Mouse (Mus musculus) lung, embryonic 16.5 days (tissue): Measurements from ENCODE around the gene Dnmt3l. TPM values are rescaled to one million over a fixed set of nuclear protein-coding genes. Genes with fewer than 3 reads are reported as not detected.
"Not testable (repeated sequence)": the region's sequence is repeated elsewhere in the genome, so short reads cannot be mapped to it uniquely, and the experiment has no call there.

Experiments used
- ATAC-seq: fragments of 200-750 bp; cut with Nextera tagmentation; 2 replicates; pipeline ENCODE4 v1.8.0; 2017; ENCODE audit warnings: low read depth, mild to moderate bottlenecking, moderate library complexity
- H3K27ac ChIP-seq: fragments of 300-500 bp; sonication (generic); 2 replicates; pipeline ENCODE4 v1.5.1; 2014; ENCODE audit warnings: mild to moderate bottlenecking, control low read depth, low read length
- H3K27me3 ChIP-seq: fragments of 300-500 bp; sonication (generic); 2 replicates; pipeline ENCODE4 v1.6.1; 2014; ENCODE audit warnings: low read depth, low read length, mixed read lengths; ENCODE audit not compliant: control insufficient read depth, insufficient read depth
- H3K36me3 ChIP-seq: fragments of 300-500 bp; sonication (generic); 2 replicates; pipeline ENCODE4 v1.6.1; 2014; ENCODE audit warnings: low read length; ENCODE audit not compliant: control insufficient read depth, insufficient read depth
- H3K4me1 ChIP-seq: fragments of 300-500 bp; sonication (generic); replicated peaks from 2 replicates; pipeline ENCODE4 v1.6.1; 2014; ENCODE audit warnings: low read length, mixed read lengths; ENCODE audit not compliant: control insufficient read depth, insufficient read depth
- H3K4me2 ChIP-seq: fragments of 300-500 bp; sonication (generic); 2 replicates; pipeline ENCODE4 v1.6.1; 2014; ENCODE audit warnings: low read depth, low read length, control low read depth
- H3K4me3 ChIP-seq: fragments of 300-500 bp; sonication (generic); 2 replicates; pipeline ENCODE4 v1.5.1; 2014; ENCODE audit warnings: mild to moderate bottlenecking, low read length, control low read depth
- H3K9ac ChIP-seq: fragments of 300-500 bp; sonication (generic); 2 replicates; pipeline ENCODE4 v1.6.1; 2014; ENCODE audit warnings: low read length, control low read depth
- H3K9me3 ChIP-seq: fragments of 300-500 bp; sonication (generic); 2 replicates; pipeline ENCODE4 v1.6.1; 2016; ENCODE audit warnings: low read length; ENCODE audit not compliant: control insufficient read depth
- WGBS: fragments of 180-500 bp; shearing (Covaris S2); extraction: QIAGEN DNeasy Blood & Tissue Kit; methylation state at CpG from one replicate; pipeline ENCODE4 v1.1.7; 2014; 5-methylcytosine and 5-hydroxymethylcytosine counted together
- polyA plus RNA-seq: library from polyadenylated mRNA; unstranded; fragments of >200 nt; fragmentation: Nextera tagmentation; extraction: Ambion mirVana; gene quantifications from 2 replicates; pipeline ENCODE4 v1.2.1, GENCODE M21; 2015

Dnmt3l gene
- polyA plus RNA-seq, 1 experiment from 2014 or later, result 1.6 TPM

GRCm38 (mm10) chr10:78009184-78009944, 32.4 kb upstream of the Dnmt3l start:
- peak overlapping the region; percentile 90 for H3K9ac ChIP-seq
- H3K27ac ChIP-seq, result peak overlapping the region; percentile 99
- no peaks in the 10 kb centered on the region for H3K36me3 ChIP-seq
- WGBS, result under 1% methylated on average over 57 of the region's 59 CpGs
- H3K4me1 ChIP-seq, result peaks cover 27% of the 10 kb centered on the region
- peak overlapping the region; percentile 84 for H3K4me3 ChIP-seq
- peak overlapping the region; percentile 92 for H3K4me2 ChIP-seq
- peak; percentile 98 for ATAC-seq
- no peaks in the 10 kb centered on the region for H3K9me3 ChIP-seq
- H3K27me3 ChIP-seq, result no peaks in the 10 kb centered on the region

GRCm38 (mm10) chr10:78009945-78010293, 31.8 kb upstream of the Dnmt3l start, which contains the start of gene Pfkl:
Pfkl (minus strand) TSS chr10:78010083.
- WGBS, result under 1% methylated on average over 9 of the region's 9 CpGs
- Histone ChIP-seq H3K4me3 (peak within 1 kb of the TSS; percentile 84), H3K27me3 (no peaks in the 10 kb centered on the region), H3K9me3 (no peaks in the 10 kb centered on the region), H3K9ac (peak within 1 kb of the TSS; percentile 90), H3K4me2 (peak within 1 kb of the TSS; percentile 92), H3K4me1 (peaks cover 27% of the 10 kb centered on the region), H3K27ac (peak within 1 kb of the TSS; percentile 99), H3K36me3 (no peaks in the 10 kb centered on the region)
- ATAC-seq, result peak; percentile 15; the same call in 1 of the 2 replicates

GRCm38 (mm10) chr10:78010335-78010734, 31.4 kb upstream of the Dnmt3l start:
- Histone ChIP-seq H3K4me1 (peaks cover 27% of the 10 kb centered on the region), H3K9ac (peak overlapping the region; percentile 59), H3K36me3 (no peaks in the 10 kb centered on the region), H3K9me3 (no peaks in the 10 kb centered on the region), H3K27me3 (no peaks in the 10 kb centered on the region), H3K4me3 (peak overlapping the region; percentile 84), H3K4me2 (peak overlapping the region; percentile 92), H3K27ac (peak overlapping the region; percentile 78; the same call in 1 of the 2 replicates)
- ATAC-seq, result no peak
- WGBS, result 16% methylated on average over 10 of the region's 10 CpGs

- not testable (repeated sequence) for ATAC-seq, H3K27ac ChIP-seq, H3K4me2 ChIP-seq, H3K4me3 ChIP-seq, H3K9ac ChIP-seq, H3K36me3 ChIP-seq, H3K27me3 ChIP-seq, H3K9me3 ChIP-seq
- H3K4me1 ChIP-seq, result peaks cover 27% of the 10 kb centered on the region
- 89% methylated on average over 5 of the region's 5 CpGs for WGBS
Observed at GRCm38 (mm10) chr10:78011116-78011515, 30.6 kb upstream of the Dnmt3l start.

- Histone ChIP-seq H3K4me2 (no peak overlapping the region), H3K9ac (no peak overlapping the region), H3K4me3 (no peak overlapping the region), H3K27ac (no peak overlapping the region), H3K27me3 (no peaks in the 10 kb centered on the region; the same call in 1 of the 2 replicates), H3K9me3 (no peaks in the 10 kb centered on the region), H3K4me1 (peaks cover 14% of the 10 kb centered on the region), H3K36me3 (no peaks in the 10 kb centered on the region)
- ATAC-seq, result no peak
- WGBS, result 90% methylated on average over 18 of the region's 18 CpGs
Observed at GRCm38 (mm10) chr10:78012661-78013495, 28.9 kb upstream of the Dnmt3l start.

- H3K9me3 ChIP-seq, result no peaks in the 10 kb centered on the region
- H3K4me1 ChIP-seq, result peaks cover 2% of the 10 kb centered on the region; the same call in 1 of the 2 replicates
- H3K27me3 ChIP-seq, result no peaks in the 10 kb centered on the region; the same call in 1 of the 2 replicates
- H3K4me2 ChIP-seq, result no peak overlapping the region
- H3K9ac ChIP-seq, result no peak overlapping the region
- ATAC-seq, result no peak
- H3K27ac ChIP-seq, result no peak overlapping the region
- no peak overlapping the region for H3K4me3 ChIP-seq
- H3K36me3 ChIP-seq, result no peaks in the 10 kb centered on the region
- 88% methylated on average over 1 of the region's 1 CpGs for WGBS
Observed at GRCm38 (mm10) chr10:78015489-78015888, 26.3 kb upstream of the Dnmt3l start.

- no peak overlapping the region for H3K9ac ChIP-seq
- 50% methylated on average over 5 of the region's 5 CpGs for WGBS
- no peaks in the 10 kb centered on the region for H3K9me3 ChIP-seq
- no peak overlapping the region for H3K4me2 ChIP-seq
- H3K36me3 ChIP-seq, result no peaks in the 10 kb centered on the region
- H3K4me3 ChIP-seq, result no peak overlapping the region
- no peak overlapping the region for H3K27ac ChIP-seq
- ATAC-seq, result no peak
- H3K4me1 ChIP-seq, result no peaks in the 10 kb centered on the region
- no peaks in the 10 kb centered on the region; the same call in 1 of the 2 replicates for H3K27me3 ChIP-seq
Observed at GRCm38 (mm10) chr10:78016366-78016765, 25.4 kb upstream of the Dnmt3l start.

GRCm38 (mm10) chr10:78018797-78019203, 22.9 kb upstream of the Dnmt3l start:
- no peak overlapping the region for H3K27ac ChIP-seq
- peak; percentile 87 for ATAC-seq
- H3K36me3 ChIP-seq, result no peaks in the 10 kb centered on the region
- H3K9ac ChIP-seq, result peak overlapping the region; percentile 45; the same call in 1 of the 2 replicates
- WGBS, result 19% methylated on average over 19 of the region's 19 CpGs
- no peaks in the 10 kb centered on the region for H3K9me3 ChIP-seq
- H3K4me2 ChIP-seq, result peak overlapping the region; percentile 69
- peak overlapping the region; percentile 38 for H3K4me3 ChIP-seq
- H3K27me3 ChIP-seq, result no peaks in the 10 kb centered on the region; the same call in 1 of the 2 replicates
- H3K4me1 ChIP-seq, result no peaks in the 10 kb centered on the region

GRCm38 (mm10) chr10:78019291-78019690, 22.5 kb upstream of the Dnmt3l start:
- H3K4me3 ChIP-seq, result no peak overlapping the region
- no peak overlapping the region for H3K9ac ChIP-seq
- no peaks in the 10 kb centered on the region for H3K4me1 ChIP-seq
- no peaks in the 10 kb centered on the region for H3K9me3 ChIP-seq
- no peaks in the 10 kb centered on the region for H3K36me3 ChIP-seq
- H3K27me3 ChIP-seq, result no peaks in the 10 kb centered on the region; the same call in 1 of the 2 replicates
- peak; percentile 49; the same call in 1 of the 2 replicates for ATAC-seq
- no peak overlapping the region for H3K4me2 ChIP-seq
- H3K27ac ChIP-seq, result no peak overlapping the region
- WGBS, result 75% methylated on average over 4 of the region's 4 CpGs
